Mouse (Mus musculus) lung, postnatal 0 days (tissue): ENCODE data around the gene Diras2. TPM values are rescaled to one million over a fixed set of nuclear protein-coding genes. Genes with fewer than 3 reads are reported as not detected.

Source experiments
- ATAC-seq: fragments of 200-750 bp; cut with Nextera tagmentation; 2 replicates; pipeline ENCODE4 v1.8.0; 2017; ENCODE audit warnings: moderate library complexity
- DNase-seq: peaks from one replicate; pipeline ENCODE4 v3.0.0-alpha.2; 2016; ENCODE audit warnings: low spot score
- H3K27ac ChIP-seq: fragments of 300-500 bp; sonication (generic); 2 replicates; pipeline ENCODE4 v1.5.1; 2014; ENCODE audit warnings: antibody characterized with exemption, mild to moderate bottlenecking, low read length, mixed read lengths
- H3K27me3 ChIP-seq: fragments of 300-500 bp; sonication (generic); replicated peaks from 2 replicates; pipeline ENCODE4 v1.6.1; 2014; ENCODE audit warnings: low read length, mixed read lengths; ENCODE audit not compliant: insufficient read depth
- H3K36me3 ChIP-seq: fragments of 300-500 bp; sonication (generic); 2 replicates; pipeline ENCODE4 v1.6.1; 2014; ENCODE audit warnings: low read length, mixed read lengths; ENCODE audit not compliant: insufficient read depth
- H3K4me1 ChIP-seq: fragments of 300-500 bp; sonication (generic); 2 replicates; pipeline ENCODE4 v1.6.1; 2014; ENCODE audit warnings: antibody characterized with exemption, low read depth, low read length, mixed read lengths; ENCODE audit not compliant: insufficient read depth
- H3K4me2 ChIP-seq: fragments of 300-500 bp; sonication (generic); replicated peaks from 2 replicates; pipeline ENCODE4 v1.6.1; 2014; ENCODE audit warnings: low read depth, mild to moderate bottlenecking, low read length, moderate library complexity, mixed read lengths
- H3K4me3 ChIP-seq: fragments of 300-500 bp; sonication (generic); 2 replicates; pipeline ENCODE4 v1.5.1; 2014; ENCODE audit warnings: low read depth, low read length
- H3K9ac ChIP-seq: fragments of 300-500 bp; sonication (generic); replicated peaks from 2 replicates; pipeline ENCODE4 v1.6.1; 2014; ENCODE audit warnings: low read depth, mild to moderate bottlenecking
- H3K9me3 ChIP-seq: fragments of 300-500 bp; sonication (generic); 2 replicates; pipeline ENCODE4 v1.6.1; 2016; ENCODE audit warnings: low read length, mixed read lengths
- CTCF ChIP-seq: IDR thresholded peaks from 2 replicates; pipeline ENCODE4 v1.5.1; 2016; ENCODE audit warnings: antibody characterized with exemption, mild to moderate bottlenecking
- EP300 ChIP-seq: IDR thresholded peaks from 2 replicates; pipeline ENCODE4 v1.6.1; 2016; ENCODE audit warnings: antibody characterized with exemption, mild to moderate bottlenecking, control low read depth
- WGBS: fragments of 180-500 bp; shearing (Covaris S2); extraction: QIAGEN DNeasy Blood & Tissue Kit; methylation state at CpG from one replicate; pipeline ENCODE4 v1.1.7; 2014; 5-methylcytosine and 5-hydroxymethylcytosine counted together
- polyA plus RNA-seq: library from polyadenylated mRNA; unstranded; fragments of >200 nt; fragmentation: Nextera tagmentation; extraction: Ambion mirVana; gene quantifications from 2 replicates; pipeline ENCODE4 v1.2.1, GENCODE M21; 2015

Gene Diras2
- polyA plus RNA-seq, 1 experiment from 2014 or later, result 0.31 TPM

GRCm38 (mm10) chr13:52501686-52502085 is 29.4 kb downstream of the Diras2 start:
- 47% methylated on average over 8 of the region's 8 CpGs for WGBS
- ATAC-seq (no peak), DNase-seq (peak; percentile 9)
- Histone ChIP-seq H3K9ac (no peak overlapping the region), H3K4me2 (no peak overlapping the region), H3K4me3 (no peak overlapping the region), H3K27ac (no peak overlapping the region), H3K36me3 (no peaks in the 10 kb centered on the region), H3K9me3 (no peaks in the 10 kb centered on the region), H3K27me3 (no peaks in the 10 kb centered on the region), H3K4me1 (no peaks in the 10 kb centered on the region)
- TF ChIP-seq EP300 (no peak), CTCF (no peak)

GRCm38 (mm10) chr13:52497029-52497550 is 34.0 kb downstream of the Diras2 start:
- Histone ChIP-seq H3K4me1 (no peaks in the 10 kb centered on the region), H3K27ac (no peak overlapping the region), H3K4me3 (no peak overlapping the region), H3K36me3 (no peaks in the 10 kb centered on the region), H3K27me3 (no peaks in the 10 kb centered on the region), H3K9me3 (no peaks in the 10 kb centered on the region), H3K4me2 (no peak overlapping the region), H3K9ac (no peak overlapping the region)
- ATAC-seq, result no peak
- TF ChIP-seq EP300 (no peak), CTCF (no peak)
- no peak for DNase-seq
- WGBS, result 47% methylated on average over 4 of the region's 4 CpGs

GRCm38 (mm10) chr13:52488821-52489220 is 42.3 kb downstream of the Diras2 start:
- Histone ChIP-seq H3K4me1 (no peaks in the 10 kb centered on the region), H3K9ac (no peak overlapping the region), H3K4me2 (no peak overlapping the region), H3K27me3 (no peaks in the 10 kb centered on the region), H3K9me3 (no peaks in the 10 kb centered on the region), H3K4me3 (no peak overlapping the region), H3K36me3 (no peaks in the 10 kb centered on the region), H3K27ac (no peak overlapping the region)
- no peak for ATAC-seq
- 90% methylated on average over 7 of the region's 7 CpGs for WGBS
- no peak for DNase-seq
- TF ChIP-seq CTCF, result no peak
- TF ChIP-seq EP300, result no peak

GRCm38 (mm10) chr13:52484064-52484463 is 47.0 kb downstream of the Diras2 start:
- no peak overlapping the region for H3K27ac ChIP-seq
- 55% methylated on average over 4 of the region's 4 CpGs for WGBS
- ATAC-seq, result no peak
- no peaks in the 10 kb centered on the region for H3K27me3 ChIP-seq
- no peaks in the 10 kb centered on the region for H3K36me3 ChIP-seq
- H3K4me2 ChIP-seq, result no peak overlapping the region
- H3K4me1 ChIP-seq, result no peaks in the 10 kb centered on the region
- no peak overlapping the region for H3K4me3 ChIP-seq
- no peak for TF ChIP-seq CTCF
- TF ChIP-seq EP300, result no peak
- no peak overlapping the region for H3K9ac ChIP-seq
- DNase-seq, result no peak
- no peaks in the 10 kb centered on the region for H3K9me3 ChIP-seq

GRCm38 (mm10) chr13:52481786-52482185 is 49.3 kb downstream of the Diras2 start:
- Histone ChIP-seq H3K9me3 (no peaks in the 10 kb centered on the region), H3K36me3 (no peaks in the 10 kb centered on the region), H3K4me3 (no peak overlapping the region), H3K4me2 (no peak overlapping the region), H3K4me1 (no peaks in the 10 kb centered on the region), H3K27me3 (no peaks in the 10 kb centered on the region), H3K27ac (no peak overlapping the region), H3K9ac (no peak overlapping the region)
- DNase-seq, result no peak
- no peak for TF ChIP-seq EP300
- TF ChIP-seq CTCF, result no peak
- ATAC-seq, result no peak
- 70% methylated on average over 2 of the region's 2 CpGs for WGBS

- Histone ChIP-seq H3K4me2 (no peak overlapping the region), H3K9ac (no peak overlapping the region), H3K4me1 (no peaks in the 10 kb centered on the region), H3K27ac (no peak overlapping the region), H3K9me3 (no peaks in the 10 kb centered on the region), H3K36me3 (no peaks in the 10 kb centered on the region), H3K27me3 (no peaks in the 10 kb centered on the region), H3K4me3 (no peak overlapping the region)
- no peak for ATAC-seq
- no peak for TF ChIP-seq EP300
- TF ChIP-seq CTCF, result no peak
- no peak for DNase-seq
- WGBS, result 91% methylated on average over 5 of the region's 5 CpGs
These were observed 51.9 kb downstream of the Diras2 start for GRCm38 (mm10) chr13:52479146-52479545.
